19 mouse cellular contexts compared by ENCODE assay signal in the genomic region with DNA sequence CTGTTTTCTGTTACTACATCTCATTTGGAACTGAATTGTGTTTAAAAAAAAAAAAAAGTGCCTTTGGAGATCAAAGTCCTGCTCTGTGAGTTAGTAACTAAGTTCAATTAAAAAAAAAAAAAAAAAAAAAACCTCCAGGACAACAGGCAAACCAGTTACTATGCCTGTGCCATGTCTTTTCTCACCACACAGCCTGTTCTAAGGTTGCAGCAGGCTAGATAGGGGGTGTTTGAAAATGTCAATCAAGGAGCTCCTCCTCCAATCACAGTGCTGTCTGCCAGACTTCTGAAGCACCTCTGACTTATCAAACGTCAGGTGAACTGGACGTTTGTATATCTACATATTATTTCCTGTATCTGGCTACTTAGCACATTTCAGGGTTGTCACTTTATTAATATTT.
"Had no signal": no experiment of that assay in that cellular context is flagged by ENCODE, and none has a peak within 500 bp of the region (broad histone marks: within the 10 kb centered on the region; RNA-seq: fewer than 3 reads in every experiment).

No protein-coding gene starts in this region.

- H3K4me1 ChIP-seq: liver, embryonic 13.5 days; midbrain, embryonic 13.5 days; stomach, embryonic 15.5 days had no signal

- ATAC-seq: intestine, postnatal 0 days; lung, postnatal 0 days; midbrain, embryonic 13.5 days; midbrain, embryonic 16.5 days had no signal

- H3K4me3 ChIP-seq: layer of hippocampus, adult 2 months; limb, embryonic 10.5 days; limb, embryonic 13.5 days; liver, embryonic 13.5 days; midbrain, embryonic 13.5 days; myocyte; neural tube, embryonic 13.5 days; stomach, embryonic 15.5 days had no signal

- H3K36me3 ChIP-seq: limb, embryonic 10.5 days; limb, embryonic 13.5 days; liver, embryonic 13.5 days; midbrain, embryonic 13.5 days; neural tube, embryonic 13.5 days; stomach, embryonic 15.5 days had no signal

- H3K9me3 ChIP-seq: limb, embryonic 10.5 days; limb, embryonic 13.5 days; liver, embryonic 13.5 days; midbrain, embryonic 13.5 days; neural tube, embryonic 13.5 days; stomach, embryonic 15.5 days had no signal

- H3K27me3 ChIP-seq: limb, embryonic 13.5 days; liver, embryonic 13.5 days; midbrain, embryonic 13.5 days; neural tube, embryonic 13.5 days; stomach, embryonic 15.5 days had no signal

- H3K4me2 ChIP-seq: limb, embryonic 13.5 days; liver, embryonic 13.5 days; lung, embryonic 14.5 days; midbrain, embryonic 13.5 days; neural tube, embryonic 13.5 days; stomach, embryonic 15.5 days had no signal

- DNase-seq: layer of hippocampus, adult 9-11 months; liver; liver, embryonic 13.5 days; lung, embryonic 14.5 days; retina, postnatal 1 day; right cerebral cortex, postnatal 25 days; spleen, adult 18-20 months; thymus, postnatal 36 days had no signal

- H3K9ac ChIP-seq: limb, embryonic 13.5 days; liver, embryonic 13.5 days; lung, embryonic 14.5 days; midbrain, embryonic 13.5 days; neural tube, embryonic 13.5 days; stomach, embryonic 15.5 days had no signal

- H3K27ac ChIP-seq: layer of hippocampus, adult 2 months; limb, embryonic 10.5 days; limb, embryonic 13.5 days; liver, embryonic 13.5 days; macrophage; midbrain, embryonic 13.5 days; neural tube, embryonic 13.5 days; stomach, embryonic 15.5 days had no signal
